Mouse (Mus musculus) left cerebral cortex, postnatal 10 days (tissue): ENCODE data around the gene Olfr678. TPM values are rescaled to one million over a fixed set of nuclear protein-coding genes. Genes with fewer than 3 reads are reported as not detected.
"Not testable (repeated sequence)": the region's sequence is repeated elsewhere in the genome, so short reads cannot be mapped to it uniquely, and the experiment has no call there.

Experiments
- DNase-seq, 2 experiments: peaks; one replicate each; pipeline ENCODE4 v3.0.0; 2021 to 2022; ENCODE audit warnings: low spot score in 2 of 2, mixed read lengths in 1 of 2; ENCODE audit errors: extremely low spot score in 1 of 2
- intact Hi-C: fragments of 180-260 bp; cut with DNase I; formaldehyde crosslinking; loops from one replicate; pipeline ENCODE4 v1.15.1; 2025
- total RNA-seq, 2 experiments: library from RNA; stranded (reverse); gene quantifications; 2 replicates each; pipeline ENCODE4 v1.2.3; 2021

The Olfr678 gene
- total RNA-seq: not detected

DNA sequence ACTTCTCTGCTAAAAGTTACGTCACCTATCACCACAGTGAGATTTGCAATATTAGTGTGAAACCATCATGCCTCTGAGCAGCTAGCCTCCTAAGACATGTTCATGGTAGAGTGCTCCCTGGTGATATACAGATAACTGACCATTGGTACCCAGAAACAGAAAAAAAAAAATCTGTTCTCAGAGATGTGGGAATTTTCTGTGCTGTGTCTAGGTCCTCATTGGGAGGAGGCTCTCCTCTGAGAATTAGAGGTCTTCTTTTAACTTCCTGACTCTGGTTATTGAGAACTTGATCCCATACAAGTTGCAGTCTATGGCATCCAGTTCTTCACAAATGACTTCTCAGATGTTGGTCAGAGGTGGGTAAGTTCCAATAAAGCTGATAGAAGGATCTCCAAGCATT is at the start of gene Olfr678:
Gene Olfr678 (plus strand): TSS at position 301 of the 400 bp plus-strand sequence.
- DNase-seq: no peak

DNA sequence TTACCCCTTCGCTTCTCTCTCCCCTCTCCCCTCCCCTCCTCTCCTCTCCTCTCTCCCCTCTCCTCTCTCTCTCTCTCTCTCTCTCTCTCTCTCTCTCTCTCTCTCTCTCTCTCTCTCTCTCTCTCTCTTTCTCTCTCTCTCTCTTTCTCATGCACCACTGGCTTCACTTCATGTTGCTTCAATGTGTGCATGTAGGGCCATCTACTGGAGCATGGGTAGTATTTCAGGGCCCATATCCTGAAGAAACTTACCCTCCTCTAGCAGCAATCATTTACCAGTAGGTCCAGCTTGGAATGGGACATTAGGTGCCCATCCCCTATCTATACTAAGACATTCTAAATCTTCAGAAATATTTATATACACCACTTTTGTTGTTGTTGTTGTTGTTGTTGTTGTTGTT is 41.7 kb upstream of the Olfr678 start:
- intact Hi-C loops: no loop called here
- DNase-seq: no peak

More for the DNA sequence above, at the start of gene Olfr678:
- intact Hi-C loops: no loop called here

GRCm38 (mm10) chr7:105028360-105028759 is 35.9 kb upstream of the Olfr678 start, which contains the start of gene Olfr675:
TSS of gene Olfr675 (minus strand) at chr7:105028460.
- intact Hi-C loops: no loop called here
- no peak for DNase-seq

DNA sequence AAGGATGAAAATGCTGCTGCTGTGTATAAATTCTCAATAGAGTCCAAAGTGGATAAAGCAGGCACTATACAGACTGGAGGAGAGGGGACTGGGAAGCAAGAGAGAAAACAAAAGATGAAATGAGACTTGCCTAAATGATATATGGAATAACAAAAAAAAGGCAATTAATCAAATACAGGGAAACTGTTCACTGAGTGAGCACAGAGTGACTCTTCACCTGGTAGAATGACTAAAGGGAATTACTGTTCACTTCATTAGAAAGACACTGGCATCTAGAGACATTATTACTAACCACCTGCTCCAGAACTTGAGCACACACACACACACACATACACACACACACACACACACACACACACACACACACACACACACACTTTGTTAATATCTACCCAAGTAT is 31.9 kb upstream of the Olfr678 start, which contains the start of gene Olfr676:
Gene Olfr676 (plus strand): TSS at position 301 of the 400 bp plus-strand sequence.
- no peak for DNase-seq
- intact Hi-C loops: no loop called here

GRCm38 (mm10) chr7:105033836-105034235 is 30.4 kb upstream of the Olfr678 start:
- DNase-seq, intact Hi-C loops: not testable (repeated sequence)

- intact Hi-C loops: no loop called here
- no peak for DNase-seq
These were observed 5.3 kb upstream of the Olfr678 start for GRCm38 (mm10) chr7:105058951-105059350.

GRCm38 (mm10) chr7:105080905-105081304 is 16.6 kb downstream of the Olfr678 start, which contains the start of gene Olfr679:
TSS of gene Olfr679 (plus strand) at chr7:105081205.
- intact Hi-C loops: no loop called here
- no peak for DNase-seq

GRCm38 (mm10) chr7:105092717-105093116 is 28.4 kb downstream of the Olfr678 start, which contains the start of gene Olfr680-ps1:
TSS of gene Olfr680-ps1 (minus strand) at chr7:105092817.
- intact Hi-C loops, DNase-seq: not testable (repeated sequence)

GRCm38 (mm10) chr7:105116536-105116935 is 52.3 kb downstream of the Olfr678 start, which contains the start of gene Olfr681:
TSS of gene Olfr681 (plus strand) at chr7:105116836.
- intact Hi-C loops: no loop called here
- DNase-seq: no peak

Other genes starting within 250 kb of the Olfr678 start
- not detected for gene Usp17lb, start 221.9 kb upstream of the Olfr678 start, total RNA-seq
- not detected for gene Usp17la, start 207.5 kb upstream of the Olfr678 start, total RNA-seq
- not detected for gene Olfr665, start 186.4 kb upstream of the Olfr678 start, total RNA-seq
- not detected for gene Olfr666, start 168.5 kb upstream of the Olfr678 start, total RNA-seq
- gene Olfr667, start 143.0 kb upstream of the Olfr678 start, total RNA-seq: not detected
- not detected for gene Olfr668, start 136.4 kb upstream of the Olfr678 start, total RNA-seq
- not detected for gene Olfr669, start 130.2 kb upstream of the Olfr678 start, total RNA-seq
- not detected for gene Olfr670, start 101.9 kb upstream of the Olfr678 start, total RNA-seq
- not detected for gene Olfr671, start 85.3 kb upstream of the Olfr678 start, total RNA-seq
- gene Olfr672, start 62.4 kb upstream of the Olfr678 start, total RNA-seq: not detected
- gene Olfr675, start 36.0 kb upstream of the Olfr678 start, total RNA-seq: not detected
- not detected for gene Olfr676, start 31.8 kb upstream of the Olfr678 start, total RNA-seq
- not detected for gene Olfr677, start 13.1 kb upstream of the Olfr678 start, total RNA-seq
- not detected for gene Olfr679, start 16.7 kb downstream of the Olfr678 start, total RNA-seq
- gene Olfr680-ps1, start 28.3 kb downstream of the Olfr678 start, total RNA-seq: not detected
- not detected for gene Olfr681, start 52.4 kb downstream of the Olfr678 start, total RNA-seq
- not detected for gene Olfr683, start 82.5 kb downstream of the Olfr678 start, total RNA-seq
- gene Olfr684, start 99.2 kb downstream of the Olfr678 start, total RNA-seq: not detected
- not detected for gene Olfr685, start 121.5 kb downstream of the Olfr678 start, total RNA-seq
- gene Olfr686, start 143.0 kb downstream of the Olfr678 start, total RNA-seq: not detected
- gene Olfr688, start 223.6 kb downstream of the Olfr678 start, total RNA-seq: not detected
- gene Olfr689, start 246.7 kb downstream of the Olfr678 start, total RNA-seq: not detected